In genomic region chr19:4820678-4821303, GRCm38 (mm10) we compare ENCODE assay signal across 9 mouse cellular contexts. TPM values are rescaled to one million over a fixed set of nuclear protein-coding genes. Genes with fewer than 3 reads are reported as not detected.
DNase-seq lines count a peak whose midpoint lies in the region; ATAC-seq and TF ChIP-seq lines count a peak whose summit lies in the region.
"Had no signal": no experiment of that assay in that cellular context is flagged by ENCODE, and none has a peak within 500 bp of the region (broad histone marks: within the 10 kb centered on the region; RNA-seq: fewer than 3 reads in every experiment).

No protein-coding gene starts in this region.

- TF ChIP-seq CTCF in lung, postnatal 0 days (IDR thresholded peaks at IDR 0.05), result peak; percentile 29

- H3K4me2 ChIP-seq in kidney, embryonic 14.5 days (replicated peaks; ENCODE audit: low read depth, low read length), result no peak overlapping the region
- H3K4me2 ChIP-seq in lung, postnatal 0 days (replicated peaks; ENCODE audit: low read depth, low read length), result no peak overlapping the region

- peak; percentile 98 for DNase-seq in kidney, adult 11 months
- peak; percentile 69 for DNase-seq in brain, adult 2 months (ENCODE audit: low read depth, low spot score)
- DNase-seq in heart, adult 8-10 months (ENCODE audit: low spot score), result peak; percentile 78
- peak; percentile 93 for DNase-seq in large intestine, adult 2 months (ENCODE audit: low read depth, low spot score)
- peak; percentile 54 for DNase-seq in lung, postnatal 0 days (ENCODE audit: low spot score)
- DNase-seq in urinary bladder, postnatal 25 days (ENCODE audit: low spot score), result peak; percentile 43

- peaks cover 8% of the 10 kb centered on the region for H3K36me3 ChIP-seq in kidney, embryonic 14.5 days (ENCODE audit: control insufficient read depth, insufficient read depth, low read length)
- H3K36me3 ChIP-seq in lung, postnatal 0 days (ENCODE audit: insufficient read depth, low read length), result peaks cover 6% of the 10 kb centered on the region; the same call in 1 of the 2 replicates

- ATAC-seq in kidney, embryonic 14.5 days (ENCODE audit: low FRiP score, low TSS enrichment), result no peak
- peak; percentile 48 for ATAC-seq in lung, postnatal 0 days
- no peak for ATAC-seq in megakaryocyte-erythroid progenitor cell, adult 5-6 weeks (replicated peaks; ENCODE audit: low FRiP score, low TSS enrichment, poor library complexity, severe bottlenecking)

- H3K9ac ChIP-seq in kidney, embryonic 14.5 days (ENCODE audit: low read depth, low read length), result no peak overlapping the region
- H3K9ac ChIP-seq in lung, postnatal 0 days (replicated peaks; ENCODE audit: low read depth), result no peak overlapping the region

- H3K4me3 ChIP-seq in kidney, embryonic 14.5 days (ENCODE audit: low read length), result no peak overlapping the region
- H3K4me3 ChIP-seq in lung, postnatal 0 days (ENCODE audit: low read depth, low read length), result no peak overlapping the region

- no peaks in the 10 kb centered on the region for H3K4me1 ChIP-seq in kidney, embryonic 14.5 days (ENCODE audit: control insufficient read depth, insufficient read depth, low read length)
- no peaks in the 10 kb centered on the region for H3K4me1 ChIP-seq in lung, postnatal 0 days (ENCODE audit: insufficient read depth, low read depth, low read length)

- no peak for TF ChIP-seq EP300 in lung, postnatal 0 days (IDR thresholded peaks at IDR 0.05)

- no peak overlapping the region for H3K27ac ChIP-seq in kidney, embryonic 14.5 days (ENCODE audit: low read depth, low read length)
- no peak overlapping the region for H3K27ac ChIP-seq in lung, postnatal 0 days (ENCODE audit: low read length)

- 77% methylated on average over 5 of the region's 5 CpGs for whole genome bisulfite sequencing in kidney, embryonic 14.5 days
- WGBS in large intestine, adult 2 months, result 18% methylated on average over 5 of the region's 5 CpGs
- 40% methylated on average over 5 of the region's 5 CpGs for WGBS in lung, postnatal 0 days

- H3K9me3 ChIP-seq in kidney, embryonic 14.5 days (ENCODE audit: control insufficient read depth, low read length), result no peaks in the 10 kb centered on the region
- H3K9me3 ChIP-seq in lung, postnatal 0 days (ENCODE audit: low read length), result no peaks in the 10 kb centered on the region

- H3K27me3 ChIP-seq in kidney, embryonic 14.5 days (ENCODE audit: control insufficient read depth, insufficient read depth, low read length), result no peaks in the 10 kb centered on the region
- H3K27me3 ChIP-seq in lung, postnatal 0 days (replicated peaks; ENCODE audit: insufficient read depth, low read length), result no peaks in the 10 kb centered on the region

RNA-seq across cellular contexts. Expression of gene Rbm14, which starts 9.4 kb away (rescaled TPM):
- 71.4 and 102 TPM in 2 replicates for polyA plus RNA-seq in kidney, embryonic 14.5 days (2014; fragmentation: Nextera tagmentation; extraction: Ambion mirVana)
- total RNA-seq in heart, adult 8-10 months (2022), result 10 to 100 TPM; 16.4 to 23.3 (median 17.3) TPM
- polyA plus RNA-seq in large intestine, adult 2 months (2012; rRNA removed), result 39.5 and 48.9 TPM in 2 replicates
- polyA plus RNA-seq in lung, postnatal 0 days (2015; fragmentation: Nextera tagmentation; extraction: Ambion mirVana), result 24.3 and 25.1 TPM in 2 replicates
- total RNA-seq in megakaryocyte-erythroid progenitor cell, adult 5-6 weeks (2014; fragmentation: Nextera tagmentation), result 74.2 and 76.1 TPM in 2 replicates
- total RNA-seq in megakaryocyte-erythroid progenitor cell, adult 5-6 weeks (2017), result 16.6 and 29.1 TPM in 2 replicates

RNA-seq across cellular contexts. Expression of gene Gm21992, which starts 9.4 kb away (rescaled TPM):
- polyA plus RNA-seq in kidney, embryonic 14.5 days (2014; fragmentation: Nextera tagmentation; extraction: Ambion mirVana), result 30.6 and 41.2 TPM in 2 replicates
- total RNA-seq in heart, adult 8-10 months (2022), result 10 to 100 TPM; 10.8 to 23.0 (median 16.2) TPM
- polyA plus RNA-seq in large intestine, adult 2 months (2012; rRNA removed), result 18.5 and 22.6 TPM in 2 replicates
- 13.9 and 19.7 TPM in 2 replicates for polyA plus RNA-seq in lung, postnatal 0 days (2015; fragmentation: Nextera tagmentation; extraction: Ambion mirVana)
- 29.3 and 59.5 TPM in 2 replicates for total RNA-seq in megakaryocyte-erythroid progenitor cell, adult 5-6 weeks (2014; fragmentation: Nextera tagmentation)
- total RNA-seq in megakaryocyte-erythroid progenitor cell, adult 5-6 weeks (2017), result 15.8 and 17.3 TPM in 2 replicates

RNA-seq across cellular contexts. Expression of gene Ccs, which starts 18.3 kb away (rescaled TPM):
- 53.5 and 57.4 TPM in 2 replicates for polyA plus RNA-seq in kidney, embryonic 14.5 days (2014; fragmentation: Nextera tagmentation; extraction: Ambion mirVana)
- 10 to 100 TPM; 22.2 to 32.1 (median 28.6) TPM for total RNA-seq in heart, adult 8-10 months (2022)
- polyA plus RNA-seq in large intestine, adult 2 months (2012; rRNA removed), result 42.6 and 46.5 TPM in 2 replicates
- polyA plus RNA-seq in lung, postnatal 0 days (2015; fragmentation: Nextera tagmentation; extraction: Ambion mirVana), result 53.0 and 54.5 TPM in 2 replicates
- total RNA-seq in megakaryocyte-erythroid progenitor cell, adult 5-6 weeks (2014; fragmentation: Nextera tagmentation), result 75.1 and 81.3 TPM in 2 replicates
- total RNA-seq in megakaryocyte-erythroid progenitor cell, adult 5-6 weeks (2017), result 47.7 and 59.0 TPM in 2 replicates

RNA-seq across cellular contexts. Expression of gene Ccdc87, which starts 18.4 kb away (rescaled TPM):
- not detected in 2 replicates for polyA plus RNA-seq in kidney, embryonic 14.5 days (2014; fragmentation: Nextera tagmentation; extraction: Ambion mirVana)
- under 1 TPM in 2 of 4 experiments, not detected in 2; 0.09 to 0.14 TPM for total RNA-seq in heart, adult 8-10 months (2022)
- polyA plus RNA-seq in large intestine, adult 2 months (2012; rRNA removed), result 0.09 and 0.19 TPM in 2 replicates
- 0.51 and 0.62 TPM in 2 replicates for polyA plus RNA-seq in lung, postnatal 0 days (2015; fragmentation: Nextera tagmentation; extraction: Ambion mirVana)
- not detected in 2 replicates for total RNA-seq in megakaryocyte-erythroid progenitor cell, adult 5-6 weeks (2014; fragmentation: Nextera tagmentation)
- not detected in 2 replicates for total RNA-seq in megakaryocyte-erythroid progenitor cell, adult 5-6 weeks (2017)
- polyA plus RNA-seq: limb, embryonic 11.5 days had no signal

RNA-seq across cellular contexts. Expression of gene Rbm4, which starts 27.1 kb away (rescaled TPM):
- 64.7 and 69.6 TPM in 2 replicates for polyA plus RNA-seq in kidney, embryonic 14.5 days (2014; fragmentation: Nextera tagmentation; extraction: Ambion mirVana)
- 10 to 100 TPM; 38.2 to 44.5 (median 43.4) TPM for total RNA-seq in heart, adult 8-10 months (2022)
- 39.5 and 48.7 TPM in 2 replicates for polyA plus RNA-seq in large intestine, adult 2 months (2012; rRNA removed)
- polyA plus RNA-seq in lung, postnatal 0 days (2015; fragmentation: Nextera tagmentation; extraction: Ambion mirVana), result 28.6 and 29.4 TPM in 2 replicates
- total RNA-seq in megakaryocyte-erythroid progenitor cell, adult 5-6 weeks (2014; fragmentation: Nextera tagmentation), result 51.9 and 59.4 TPM in 2 replicates
- total RNA-seq in megakaryocyte-erythroid progenitor cell, adult 5-6 weeks (2017), result 68.6 and 75.3 TPM in 2 replicates

Comparison
In these comparisons a context has a peak if more than half of its experiments do, and no peak if none do; other contexts are left out.
1. DNase-seq: peak in every context shown above with its lines; median percentile 98 in kidney, adult 11 months; 93 in large intestine, adult 2 months; 78 in heart, adult 8-10 months; 69 in brain, adult 2 months; 54 in lung, postnatal 0 days; 43 in urinary bladder, postnatal 25 days.